Comparison of ENCODE assay signal across 8 mouse cellular contexts in genomic region chr10:61146807-61147156, GRCm38 (mm10). TPM values are rescaled to one million over a fixed set of nuclear protein-coding genes. Genes with fewer than 3 reads are reported as not detected.
DNase-seq lines count a peak whose midpoint lies in the region; ATAC-seq and TF ChIP-seq lines count a peak whose summit lies in the region.

No protein-coding gene starts in this region.

- H3K4me3 ChIP-seq in cortical plate, adult 2 months (ENCODE audit: insufficient read depth, low read length): peak overlapping the region; percentile 95
- peak overlapping the region; percentile 79 for H3K4me3 ChIP-seq in forebrain, postnatal 0 days (ENCODE audit: low read depth, low read length)
- peak overlapping the region; percentile 75 for H3K4me3 ChIP-seq in limb, embryonic 11.5 days (ENCODE audit: low read depth, low read length)
- H3K4me3 ChIP-seq in midbrain, embryonic 13.5 days (replicated peaks): peak overlapping the region; percentile 92

- H3K4me1 ChIP-seq in cortical plate, adult 2 months (ENCODE audit: control insufficient read depth, insufficient read depth, low read length): no peaks in the 10 kb centered on the region; the same call in 1 of the 2 replicates
- no peaks in the 10 kb centered on the region for H3K4me1 ChIP-seq in forebrain, postnatal 0 days (ENCODE audit: insufficient read depth)
- H3K4me1 ChIP-seq in limb, embryonic 11.5 days (ENCODE audit: control insufficient read depth, insufficient read depth, low read length): peaks cover 3% of the 10 kb centered on the region
- peaks cover 10% of the 10 kb centered on the region for H3K4me1 ChIP-seq in midbrain, embryonic 13.5 days (replicated peaks)

- TF ChIP-seq CTCF in cortical plate, adult 2 months (IDR thresholded peaks at IDR 0.05; ENCODE audit: extremely low read depth, insufficient read depth, low read length): no peak
- no peak for TF ChIP-seq CTCF in forebrain, postnatal 0 days (IDR thresholded peaks at IDR 0.05; ENCODE audit: low read depth)

- WGBS in forebrain, postnatal 0 days: 1% methylated on average over 14 of the region's 14 CpGs
- 0% methylated on average over 11 of the region's 14 CpGs for WGBS in limb, embryonic 11.5 days
- WGBS in midbrain, embryonic 13.5 days: under 1% methylated on average over 14 of the region's 14 CpGs

- peak; percentile 6 to 8 for DNase-seq in left cerebral cortex, postnatal 25 days (ENCODE audit: low spot score in 2 of 2)
- no peak for DNase-seq in left cerebral cortex, postnatal 14 days (ENCODE audit: low spot score in 2 of 2)
- DNase-seq in forebrain, postnatal 0 days: peak; percentile 18
- no peak for DNase-seq in limb, embryonic 11.5 days (ENCODE audit: low spot score)
- peak; percentile 55 for DNase-seq in testis, postnatal 14 days (ENCODE audit: low spot score)
- DNase-seq in frontal cortex, adult 2 months (ENCODE audit: extremely low spot score in 1 of 2, low spot score in 1 of 2): no peak

- no peak for TF ChIP-seq POLR2A in cortical plate, adult 2 months (IDR thresholded peaks at IDR 0.05; ENCODE audit: extremely low read depth, insufficient read depth, low read length)

- peak overlapping the region; percentile 92 for H3K27ac ChIP-seq in cortical plate, adult 2 months (ENCODE audit: insufficient read depth, low read length)
- H3K27ac ChIP-seq in forebrain, postnatal 0 days (ENCODE audit: low read depth, low read length): peak overlapping the region; percentile 94
- H3K27ac ChIP-seq in limb, embryonic 11.5 days (replicated peaks; ENCODE audit: low read depth, low read length): peak overlapping the region; percentile 92
- H3K27ac ChIP-seq in midbrain, embryonic 13.5 days: peak overlapping the region; percentile 97

- no peaks in the 10 kb centered on the region for H3K27me3 ChIP-seq in forebrain, postnatal 0 days (ENCODE audit: insufficient read depth, low read length)
- no peaks in the 10 kb centered on the region for H3K27me3 ChIP-seq in limb, embryonic 11.5 days (ENCODE audit: control insufficient read depth, insufficient read depth, low read length)
- H3K27me3 ChIP-seq in midbrain, embryonic 13.5 days: no peaks in the 10 kb centered on the region

- H3K9me3 ChIP-seq in forebrain, postnatal 0 days (ENCODE audit: low read length): no peaks in the 10 kb centered on the region
- no peaks in the 10 kb centered on the region for H3K9me3 ChIP-seq in limb, embryonic 11.5 days (ENCODE audit: control insufficient read depth, low read length)
- no peaks in the 10 kb centered on the region for H3K9me3 ChIP-seq in midbrain, embryonic 13.5 days

- intact Hi-C loops in left cerebral cortex, postnatal 25 days (cut with DNase I): no loop called here
- intact Hi-C loops in left cerebral cortex, postnatal 14 days (cut with DNase I): no loop called here

- H3K36me3 ChIP-seq in forebrain, postnatal 0 days (ENCODE audit: insufficient read depth): no peaks in the 10 kb centered on the region
- no peaks in the 10 kb centered on the region for H3K36me3 ChIP-seq in limb, embryonic 11.5 days (ENCODE audit: control insufficient read depth, insufficient read depth, low read length)
- no peaks in the 10 kb centered on the region for H3K36me3 ChIP-seq in midbrain, embryonic 13.5 days

- H3K4me2 ChIP-seq in forebrain, postnatal 0 days (ENCODE audit: low read depth): peak overlapping the region; percentile 82
- H3K4me2 ChIP-seq in limb, embryonic 11.5 days (ENCODE audit: low read depth, severe bottlenecking): peak overlapping the region; percentile 92
- H3K4me2 ChIP-seq in midbrain, embryonic 13.5 days (replicated peaks): peak overlapping the region; percentile 73

- peak; percentile 44; the same call in 1 of the 2 replicates for ATAC-seq in forebrain, postnatal 0 days
- ATAC-seq in limb, embryonic 11.5 days (ENCODE audit: insufficient number of reproducible peaks, low FRiP score, low TSS enrichment, low read depth): peak; percentile 44
- peak; percentile 77; the same call in 1 of the 2 replicates for ATAC-seq in midbrain, embryonic 13.5 days

- H3K9ac ChIP-seq in forebrain, postnatal 0 days: peak overlapping the region; percentile 78
- peak overlapping the region; percentile 83 for H3K9ac ChIP-seq in limb, embryonic 11.5 days (ENCODE audit: low read length)
- H3K9ac ChIP-seq in midbrain, embryonic 13.5 days (replicated peaks): peak overlapping the region; percentile 95

RNA-seq across cellular contexts. Expression of gene Sgpl1, which starts 0.7 kb away (rescaled TPM):
- 10 to 100 TPM; 21.7 to 22.8 TPM for total RNA-seq in left cerebral cortex, postnatal 25 days (2021)
- 10 to 100 TPM; 21.8 to 24.3 TPM for total RNA-seq in left cerebral cortex, postnatal 14 days (2021)
- 34.1 and 34.5 TPM in 2 replicates for polyA plus RNA-seq in cortical plate, adult 2 months (2012; rRNA removed)
- 40.6 and 50.6 TPM in 2 replicates for total RNA-seq in forebrain, postnatal 0 days (2014; rRNA removed)
- polyA plus RNA-seq in forebrain, postnatal 0 days (2015; fragmentation: Nextera tagmentation; extraction: Ambion mirVana): 28.0 and 31.9 TPM in 2 replicates
- polyA plus RNA-seq in limb, embryonic 11.5 days (2014; fragmentation: Nextera tagmentation; extraction: Ambion mirVana): 86.9 and 91.0 TPM in 2 replicates
- 60.8 and 70.8 TPM in 2 replicates for polyA plus RNA-seq in midbrain, embryonic 13.5 days (2015; fragmentation: Nextera tagmentation; extraction: Ambion mirVana)
- polyA plus RNA-seq in frontal cortex, adult 2 months (2012; rRNA removed): 35.2 and 40.8 TPM in 2 replicates

RNA-seq across cellular contexts. Expression of gene Tbata, which starts 25.0 kb away (rescaled TPM):
- total RNA-seq in left cerebral cortex, postnatal 25 days (2021): 1 to 10 TPM in 1 of 2 experiments, under 1 TPM in 1; 0.76 to 1.1 TPM
- total RNA-seq in left cerebral cortex, postnatal 14 days (2021): 1 to 10 TPM; 1.3 to 2.1 TPM
- polyA plus RNA-seq in cortical plate, adult 2 months (2012; rRNA removed): 5.1 and 6.8 TPM in 2 replicates
- total RNA-seq in forebrain, postnatal 0 days (2014; rRNA removed): 0.62 and 1.2 TPM in 2 replicates
- 2.9 and 4.7 TPM in 2 replicates for polyA plus RNA-seq in forebrain, postnatal 0 days (2015; fragmentation: Nextera tagmentation; extraction: Ambion mirVana)
- polyA plus RNA-seq in limb, embryonic 11.5 days (2014; fragmentation: Nextera tagmentation; extraction: Ambion mirVana): not detected in 2 replicates
- 0.17 TPM in 1 of 2 replicates, not detected in the other for polyA plus RNA-seq in midbrain, embryonic 13.5 days (2015; fragmentation: Nextera tagmentation; extraction: Ambion mirVana)
- polyA plus RNA-seq in frontal cortex, adult 2 months (2012; rRNA removed): 3.9 and 4.7 TPM in 2 replicates

RNA-seq across cellular contexts. Expression of gene Pcbd1, which starts 57.7 kb away (rescaled TPM):
- 10 to 100 TPM in 1 of 2 experiments, 1 to 10 TPM in 1; 9.7 to 11.6 TPM for total RNA-seq in left cerebral cortex, postnatal 25 days (2021)
- 1 to 10 TPM; 8.6 to 9.4 TPM for total RNA-seq in left cerebral cortex, postnatal 14 days (2021)
- 10.1 TPM in 2 replicates for polyA plus RNA-seq in cortical plate, adult 2 months (2012; rRNA removed)
- 13.6 and 15.3 TPM in 2 replicates for total RNA-seq in forebrain, postnatal 0 days (2014; rRNA removed)
- 29.7 and 47.8 TPM in 2 replicates for polyA plus RNA-seq in forebrain, postnatal 0 days (2015; fragmentation: Nextera tagmentation; extraction: Ambion mirVana)
- 20.5 and 21.8 TPM in 2 replicates for polyA plus RNA-seq in limb, embryonic 11.5 days (2014; fragmentation: Nextera tagmentation; extraction: Ambion mirVana)
- polyA plus RNA-seq in midbrain, embryonic 13.5 days (2015; fragmentation: Nextera tagmentation; extraction: Ambion mirVana): 31.8 and 32.6 TPM in 2 replicates
- 15.0 and 16.0 TPM in 2 replicates for polyA plus RNA-seq in frontal cortex, adult 2 months (2012; rRNA removed)

Comparison
In these comparisons a context has a peak if more than half of its experiments do, and no peak if none do; other contexts are left out.
1. DNase-seq: peak in left cerebral cortex, postnatal 25 days (2 of 2), forebrain, postnatal 0 days (single experiment) and testis, postnatal 14 days (single experiment); none in left cerebral cortex, postnatal 14 days (0 of 2), limb, embryonic 11.5 days (single experiment) and frontal cortex, adult 2 months (0 of 2).
2. Peak in every context shown above with its lines, with median percentiles within 50 percentile points of each other: H3K27ac ChIP-seq, H3K4me3 ChIP-seq, ATAC-seq, H3K4me2 ChIP-seq and H3K9ac ChIP-seq.